Mouse (Mus musculus): ENCODE measurements around the gene Igf2.

The Igf2 gene

GRCm38 (mm10) chr7:142666659-142667058, at the start of gene Igf2:
TSS of gene Igf2 (minus strand) at chr7:142666816.
- no peak for TF ChIP-seq NANOG (IDR thresholded peaks at IDR 0.05; ENCODE audit: borderline replicate concordance, low read length)
- TF ChIP-seq CTCF (conservative IDR thresholded peaks at IDR 0.05; ENCODE audit: low read length): no peak
- no peak for TF ChIP-seq POU5F1 (IDR thresholded peaks at IDR 0.05; ENCODE audit: borderline replicate concordance, low read length)
- Histone ChIP-seq H3K27me3 (ENCODE audit: insufficient read depth, low read length) (peaks cover 57% of the 10 kb centered on the region), H3K36me3 (ENCODE audit: insufficient read depth, low read length) (no peaks in the 10 kb centered on the region), H3K4me1 (replicated peaks; ENCODE audit: low read depth, low read length) (peaks cover 15% of the 10 kb centered on the region), H3K9me3 (ENCODE audit: low read length) (peaks cover 58% of the 10 kb centered on the region), H3K4me3 (replicated peaks; ENCODE audit: low read length) (no peak within 1 kb of the TSS)

- Histone ChIP-seq H3K4me3 (replicated peaks; ENCODE audit: low read length) (no peak overlapping the region), H3K9me3 (ENCODE audit: low read length) (no peaks in the 10 kb centered on the region), H3K27me3 (ENCODE audit: insufficient read depth, low read length) (peaks cover 15% of the 10 kb centered on the region), H3K4me1 (replicated peaks; ENCODE audit: low read depth, low read length) (peaks cover 3% of the 10 kb centered on the region; the same call in 1 of the 2 replicates), H3K36me3 (ENCODE audit: insufficient read depth, low read length) (no peaks in the 10 kb centered on the region)
- TF ChIP-seq POU5F1 (IDR thresholded peaks at IDR 0.05; ENCODE audit: borderline replicate concordance, low read length) (no peak), CTCF (conservative IDR thresholded peaks at IDR 0.05; ENCODE audit: low read length) (peak; percentile 93)
Measured at GRCm38 (mm10) chr7:142714783-142715498, 48.3 kb upstream of the Igf2 start.

DNA sequence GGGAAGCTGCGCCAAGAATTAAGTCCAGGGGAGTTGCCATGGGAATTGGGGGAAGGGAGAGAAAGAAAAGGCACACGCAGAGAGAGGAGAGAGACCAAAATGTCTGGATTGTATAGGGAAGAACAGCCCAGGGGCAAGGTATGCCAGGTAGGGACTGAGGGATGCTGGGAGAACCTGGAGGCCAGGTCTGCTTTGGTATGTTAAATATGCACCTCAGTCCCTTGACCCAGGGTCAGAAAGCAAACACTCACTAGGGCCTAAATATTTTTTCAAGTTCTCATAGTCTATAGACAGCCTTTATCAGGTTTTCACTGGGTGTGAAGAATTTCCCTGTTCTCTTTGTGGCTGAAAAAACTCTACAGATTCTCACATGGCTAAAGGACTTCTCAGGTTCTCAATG, 40.3 kb upstream of the Igf2 start:
- TF ChIP-seq POU5F1 (IDR thresholded peaks at IDR 0.05; ENCODE audit: borderline replicate concordance, low read length) (no peak), NANOG (IDR thresholded peaks at IDR 0.05; ENCODE audit: borderline replicate concordance, low read length) (no peak), CTCF (conservative IDR thresholded peaks at IDR 0.05; ENCODE audit: low read length) (no peak)
- Histone ChIP-seq H3K27me3 (ENCODE audit: insufficient read depth, low read length) (no peaks in the 10 kb centered on the region), H3K36me3 (ENCODE audit: insufficient read depth, low read length) (no peaks in the 10 kb centered on the region), H3K4me1 (replicated peaks; ENCODE audit: low read depth, low read length) (no peaks in the 10 kb centered on the region), H3K4me3 (replicated peaks; ENCODE audit: low read length) (no peak overlapping the region), H3K9me3 (ENCODE audit: low read length) (no peaks in the 10 kb centered on the region)

GRCm38 (mm10) chr7:142699334-142699860, 32.8 kb upstream of the Igf2 start:
- Histone ChIP-seq H3K4me3 (replicated peaks; ENCODE audit: low read length) (no peak overlapping the region), H3K4me1 (replicated peaks; ENCODE audit: low read depth, low read length) (no peaks in the 10 kb centered on the region), H3K36me3 (ENCODE audit: insufficient read depth, low read length) (no peaks in the 10 kb centered on the region), H3K27me3 (ENCODE audit: insufficient read depth, low read length) (0 out of 2 replicates have a peak, but pooled peaks cover 7% of the 10 kb centered on the region), H3K9me3 (ENCODE audit: low read length) (no peaks in the 10 kb centered on the region)
- no peak for TF ChIP-seq POU5F1 (IDR thresholded peaks at IDR 0.05; ENCODE audit: borderline replicate concordance, low read length)
- TF ChIP-seq CTCF (conservative IDR thresholded peaks at IDR 0.05; ENCODE audit: low read length): no peak
- no peak for TF ChIP-seq NANOG (IDR thresholded peaks at IDR 0.05; ENCODE audit: borderline replicate concordance, low read length)

DNA sequence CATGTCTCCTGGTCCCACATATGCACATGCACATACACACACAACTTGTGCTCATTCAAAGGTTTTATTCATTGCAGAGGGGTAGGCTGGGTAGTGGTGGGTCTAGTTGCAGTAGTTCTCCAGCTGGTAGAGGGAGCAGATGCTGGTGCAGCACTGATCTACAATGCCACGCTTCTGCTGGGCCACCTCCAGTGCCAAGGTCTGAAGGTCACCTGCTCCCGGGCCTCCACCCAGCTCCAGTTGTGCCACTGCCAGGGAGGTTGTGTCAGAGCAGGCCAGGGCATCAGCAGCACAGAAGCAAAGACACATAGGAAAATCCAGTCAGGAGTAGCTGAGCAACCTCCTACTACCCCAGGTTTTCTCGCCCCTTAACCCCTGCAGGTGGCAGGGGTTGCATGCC, 12.0 kb upstream of the Igf2 start:
- H3K4me3 ChIP-seq (replicated peaks; ENCODE audit: low read length): no peak overlapping the region
- H3K27me3 ChIP-seq (ENCODE audit: insufficient read depth, low read length): peaks cover 83% of the 10 kb centered on the region
- TF ChIP-seq NANOG (IDR thresholded peaks at IDR 0.05; ENCODE audit: borderline replicate concordance, low read length): no peak
- no peak for TF ChIP-seq CTCF (conservative IDR thresholded peaks at IDR 0.05; ENCODE audit: low read length)
- TF ChIP-seq POU5F1 (IDR thresholded peaks at IDR 0.05; ENCODE audit: borderline replicate concordance, low read length): no peak
- H3K4me1 ChIP-seq (replicated peaks; ENCODE audit: low read depth, low read length): no peaks in the 10 kb centered on the region
- no peaks in the 10 kb centered on the region for H3K36me3 ChIP-seq (ENCODE audit: insufficient read depth, low read length)
- no peaks in the 10 kb centered on the region for H3K9me3 ChIP-seq (ENCODE audit: low read length)

- Histone ChIP-seq H3K36me3 (ENCODE audit: insufficient read depth, low read length) (no peaks in the 10 kb centered on the region), H3K4me1 (replicated peaks; ENCODE audit: low read depth, low read length) (no peaks in the 10 kb centered on the region), H3K9me3 (ENCODE audit: low read length) (peaks cover 15% of the 10 kb centered on the region), H3K4me3 (replicated peaks; ENCODE audit: low read length) (no peak overlapping the region), H3K27me3 (ENCODE audit: insufficient read depth, low read length) (peaks cover 67% of the 10 kb centered on the region)
- no peak for TF ChIP-seq POU5F1 (IDR thresholded peaks at IDR 0.05; ENCODE audit: borderline replicate concordance, low read length)
- no peak for TF ChIP-seq NANOG (IDR thresholded peaks at IDR 0.05; ENCODE audit: borderline replicate concordance, low read length)
- TF ChIP-seq CTCF (conservative IDR thresholded peaks at IDR 0.05; ENCODE audit: low read length): peak; percentile 33
Measured at GRCm38 (mm10) chr7:142675644-142676043, 9.0 kb upstream of the Igf2 start.

DNA sequence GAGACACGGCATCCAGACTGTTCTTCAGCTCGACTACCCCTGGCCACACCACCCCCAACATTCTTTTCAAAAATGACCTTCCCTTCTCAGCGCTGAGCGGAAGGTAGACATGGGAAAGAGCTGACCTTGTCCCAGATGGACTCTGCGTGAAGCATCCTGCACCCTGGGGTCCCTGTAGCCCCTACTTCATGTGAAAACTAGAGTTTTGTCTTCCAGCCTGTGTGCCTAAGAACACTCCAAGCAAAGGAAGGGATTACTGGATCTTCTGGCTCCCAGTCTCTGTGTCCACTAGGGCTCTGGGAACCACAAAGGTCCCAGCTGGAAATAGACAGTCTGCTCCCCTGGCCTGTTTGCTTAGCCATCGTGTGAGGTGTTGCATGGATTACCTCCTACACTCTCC, 8.5 kb upstream of the Igf2 start:
- Histone ChIP-seq H3K4me3 (replicated peaks; ENCODE audit: low read length) (no peak overlapping the region), H3K36me3 (ENCODE audit: insufficient read depth, low read length) (no peaks in the 10 kb centered on the region), H3K27me3 (ENCODE audit: insufficient read depth, low read length) (peaks cover 62% of the 10 kb centered on the region), H3K9me3 (ENCODE audit: low read length) (peaks cover 20% of the 10 kb centered on the region), H3K4me1 (replicated peaks; ENCODE audit: low read depth, low read length) (no peaks in the 10 kb centered on the region)
- TF ChIP-seq CTCF (conservative IDR thresholded peaks at IDR 0.05; ENCODE audit: low read length) (no peak), POU5F1 (IDR thresholded peaks at IDR 0.05; ENCODE audit: borderline replicate concordance, low read length) (no peak), NANOG (IDR thresholded peaks at IDR 0.05; ENCODE audit: borderline replicate concordance, low read length) (no peak)

GRCm38 (mm10) chr7:142672120-142672519, 5.5 kb upstream of the Igf2 start:
- H3K36me3 ChIP-seq (ENCODE audit: insufficient read depth, low read length): no peaks in the 10 kb centered on the region
- no peak for TF ChIP-seq NANOG (IDR thresholded peaks at IDR 0.05; ENCODE audit: borderline replicate concordance, low read length)
- peak; percentile 62 for TF ChIP-seq CTCF (conservative IDR thresholded peaks at IDR 0.05; ENCODE audit: low read length)
- TF ChIP-seq POU5F1 (IDR thresholded peaks at IDR 0.05; ENCODE audit: borderline replicate concordance, low read length): no peak
- H3K4me3 ChIP-seq (replicated peaks; ENCODE audit: low read length): no peak overlapping the region
- H3K27me3 ChIP-seq (ENCODE audit: insufficient read depth, low read length): peaks cover 37% of the 10 kb centered on the region
- H3K4me1 ChIP-seq (replicated peaks; ENCODE audit: low read depth, low read length): no peaks in the 10 kb centered on the region
- H3K9me3 ChIP-seq (ENCODE audit: low read length): peaks cover 48% of the 10 kb centered on the region

Measured in E14TG2a.4 (cell line).